Mouse (Mus musculus): ENCODE measurements at regions not wholly inside any gene's neighbourhood (a gene's known extent, or its start where the extent isn't known, plus 50 kb on each side); places are given as distances from the start of the nearest gene placed in this dataset.

GRCm38 (mm10) chr1:96046556-96046955 is 379.2 kb upstream of the St8sia4 start:
- H3K27ac ChIP-seq (ENCODE audit: low read depth, low read length), result no peak overlapping the region
- no peak overlapping the region for H3K4me3 ChIP-seq (ENCODE audit: low read depth, low read length)
- no peaks in the 10 kb centered on the region for H3K36me3 ChIP-seq (ENCODE audit: control insufficient read depth, insufficient read depth, low read length)
- no peak overlapping the region for H3K9ac ChIP-seq (ENCODE audit: low read length)
- 74% methylated on average over 1 of the region's 1 CpGs for WGBS
- H3K9me3 ChIP-seq (ENCODE audit: control insufficient read depth, low read length), result no peaks in the 10 kb centered on the region
- ATAC-seq (ENCODE audit: low FRiP score) (no peak), DNase-seq (ENCODE audit: low spot score, missing footprints) (no peak)
- no peaks in the 10 kb centered on the region for H3K27me3 ChIP-seq (ENCODE audit: control insufficient read depth, insufficient read depth, low read length)
- H3K4me2 ChIP-seq, result no peak overlapping the region
- no peaks in the 10 kb centered on the region for H3K4me1 ChIP-seq (ENCODE audit: control insufficient read depth, insufficient read depth, low read length)

GRCm38 (mm10) chr1:96019443-96019842 is 352.1 kb upstream of the St8sia4 start:
- 52% methylated on average over 1 of the region's 1 CpGs for WGBS
- Histone ChIP-seq H3K4me3 (ENCODE audit: low read depth, low read length) (no peak overlapping the region), H3K27me3 (ENCODE audit: control insufficient read depth, insufficient read depth, low read length) (no peaks in the 10 kb centered on the region), H3K36me3 (ENCODE audit: control insufficient read depth, insufficient read depth, low read length) (no peaks in the 10 kb centered on the region), H3K9ac (ENCODE audit: low read length) (no peak overlapping the region), H3K4me2 (no peak overlapping the region), H3K4me1 (ENCODE audit: control insufficient read depth, insufficient read depth, low read length) (no peaks in the 10 kb centered on the region), H3K27ac (ENCODE audit: low read depth, low read length) (no peak overlapping the region), H3K9me3 (ENCODE audit: control insufficient read depth, low read length) (no peaks in the 10 kb centered on the region)
- DNase-seq (ENCODE audit: low spot score, missing footprints) (no peak), ATAC-seq (ENCODE audit: low FRiP score) (no peak)

DNA sequence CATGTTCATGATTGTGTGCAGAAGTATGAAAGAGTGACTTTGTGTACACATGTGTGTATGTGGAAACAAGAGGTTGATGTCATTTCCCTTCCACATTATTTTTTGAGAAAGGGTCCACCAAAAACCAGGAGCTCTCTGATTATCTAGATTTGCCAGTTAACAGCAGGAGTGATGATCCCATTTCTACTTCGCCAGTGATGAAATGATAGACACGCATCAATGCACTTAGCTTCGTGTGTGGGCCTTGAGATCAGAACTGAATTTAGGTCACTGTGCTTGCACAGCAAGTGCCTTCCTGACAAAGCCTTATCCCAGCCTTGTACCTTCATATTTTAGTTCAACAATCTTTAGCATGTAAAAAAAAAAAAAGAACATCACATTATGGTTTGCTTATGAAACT is 342.1 kb upstream of the St8sia4 start:
- Histone ChIP-seq H3K4me2 (no peak overlapping the region), H3K4me3 (ENCODE audit: low read depth, low read length) (no peak overlapping the region), H3K27ac (ENCODE audit: low read depth, low read length) (no peak overlapping the region), H3K9ac (ENCODE audit: low read length) (no peak overlapping the region), H3K27me3 (ENCODE audit: control insufficient read depth, insufficient read depth, low read length) (no peaks in the 10 kb centered on the region), H3K9me3 (ENCODE audit: control insufficient read depth, low read length) (no peaks in the 10 kb centered on the region), H3K4me1 (ENCODE audit: control insufficient read depth, insufficient read depth, low read length) (no peaks in the 10 kb centered on the region), H3K36me3 (ENCODE audit: control insufficient read depth, insufficient read depth, low read length) (no peaks in the 10 kb centered on the region)
- ATAC-seq (ENCODE audit: low FRiP score) (no peak), DNase-seq (ENCODE audit: low spot score, missing footprints) (no peak)
- 83% methylated on average over 3 of the region's 3 CpGs for WGBS

DNA sequence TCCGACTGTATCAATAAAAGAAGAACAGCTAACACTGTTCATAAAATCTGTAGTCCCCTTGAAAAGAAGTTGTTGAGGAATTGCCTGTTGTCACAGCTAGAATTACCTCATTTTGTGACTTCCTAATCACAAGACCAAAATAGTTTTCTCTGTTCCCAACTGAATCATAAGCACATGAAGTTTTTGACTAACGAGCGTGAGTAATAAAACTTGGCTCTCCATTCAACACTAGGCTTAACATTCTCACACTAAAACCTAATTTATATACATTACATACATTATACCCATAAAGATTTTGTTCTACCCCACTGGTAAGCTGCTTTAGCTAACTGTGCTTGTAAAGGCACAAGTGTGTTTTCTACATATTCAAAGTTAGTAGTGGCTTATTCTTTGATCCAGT is 335.7 kb upstream of the St8sia4 start:
- Histone ChIP-seq H3K4me3 (ENCODE audit: low read depth, low read length) (no peak overlapping the region), H3K27ac (ENCODE audit: low read depth, low read length) (no peak overlapping the region), H3K27me3 (ENCODE audit: control insufficient read depth, insufficient read depth, low read length) (no peaks in the 10 kb centered on the region), H3K9me3 (ENCODE audit: control insufficient read depth, low read length) (no peaks in the 10 kb centered on the region), H3K36me3 (ENCODE audit: control insufficient read depth, insufficient read depth, low read length) (no peaks in the 10 kb centered on the region), H3K4me2 (no peak overlapping the region), H3K4me1 (ENCODE audit: control insufficient read depth, insufficient read depth, low read length) (no peaks in the 10 kb centered on the region), H3K9ac (ENCODE audit: low read length) (no peak overlapping the region)
- ATAC-seq (ENCODE audit: low FRiP score) (no peak), DNase-seq (ENCODE audit: low spot score, missing footprints) (no peak)
- 91% methylated on average over 3 of the region's 3 CpGs for WGBS

- Histone ChIP-seq H3K4me3 (ENCODE audit: low read depth, low read length) (no peak overlapping the region), H3K9me3 (ENCODE audit: control insufficient read depth, low read length) (no peaks in the 10 kb centered on the region), H3K27me3 (ENCODE audit: control insufficient read depth, insufficient read depth, low read length) (no peaks in the 10 kb centered on the region), H3K36me3 (ENCODE audit: control insufficient read depth, insufficient read depth, low read length) (no peaks in the 10 kb centered on the region), H3K4me1 (ENCODE audit: control insufficient read depth, insufficient read depth, low read length) (no peaks in the 10 kb centered on the region), H3K27ac (ENCODE audit: low read depth, low read length) (no peak overlapping the region), H3K9ac (ENCODE audit: low read length) (no peak overlapping the region), H3K4me2 (no peak overlapping the region)
- WGBS, result 79% methylated on average over 1 of the region's 1 CpGs
- DNase-seq (ENCODE audit: low spot score, missing footprints) (peak; percentile 23), ATAC-seq (ENCODE audit: low FRiP score) (no peak)
Observed at GRCm38 (mm10) chr1:95962164-95962563, 294.8 kb upstream of the St8sia4 start.

All from midbrain, embryonic 11.5 days (tissue).